Mouse (Mus musculus) MEL (cell line): ENCODE results near the gene Olfr68.

ENCODE experiments used
- CTCF ChIP-seq, 3 experiments: IDR thresholded peaks in 2 of 3; conservative IDR thresholded peaks in 1 of 3; 2 replicates each; pipeline ENCODE4 v1.5.1; 2011 to 2012; ENCODE audit warnings: low read length in 3 of 3, low read depth in 2 of 3, mild to moderate bottlenecking in 2 of 3, improper control_type of control experiment in 1 of 3, inconsistent platforms in 1 of 3, mixed read lengths in 1 of 3, moderate library complexity in 1 of 3; ENCODE audit not compliant: control insufficient read depth in 1 of 3, insufficient read depth in 1 of 3, poor library complexity in 1 of 3, severe bottlenecking in 1 of 3
- ELF1 ChIP-seq: IDR thresholded peaks from 2 replicates; pipeline ENCODE4 v1.6.1; 2014; ENCODE audit warnings: low read depth, mild to moderate bottlenecking, inconsistent platforms, low read length, improper control_type of control experiment, moderate library complexity
- GATA1 ChIP-seq: IDR thresholded peaks from 2 replicates; pipeline ENCODE4 v1.6.1; 2011; ENCODE audit warnings: low read depth, low read length, improper control_type of control experiment
- UBTF ChIP-seq: IDR thresholded peaks from 2 replicates; pipeline ENCODE4 v1.6.1; 2012; ENCODE audit warnings: low read depth, mild to moderate bottlenecking, inconsistent platforms, low read length, improper control_type of control experiment, moderate library complexity, borderline replicate concordance; ENCODE audit not compliant: insufficient read depth
- ZC3H11A ChIP-seq: IDR thresholded peaks from 2 replicates; pipeline ENCODE4 v1.6.1; 2012; ENCODE audit warnings: low read depth, mild to moderate bottlenecking, inconsistent platforms, low read length, improper control_type of control experiment
- ZKSCAN1 ChIP-seq: IDR thresholded peaks from 2 replicates; pipeline ENCODE4 v1.6.1; 2012; ENCODE audit warnings: low read depth, mild to moderate bottlenecking, inconsistent platforms, low read length, improper control_type of control experiment, moderate library complexity

- TF ChIP-seq ZKSCAN1 (no peak), ZC3H11A (0 out of 2 replicates have a peak, but pooled peaks have one; percentile 29), ELF1 (no peak), GATA1 (no peak), CTCF (IDR thresholded peaks at IDR 0.05 in 2 of 3, conservative IDR thresholded peaks at IDR 0.05 in 1 of 3; ENCODE audit: control insufficient read depth in 1 of 3, insufficient read depth in 1 of 3, low read depth in 2 of 3, low read length in 3 of 3, poor library complexity in 1 of 3, severe bottlenecking in 1 of 3) (peak; percentile 34 to 58 (median 46); a peak in 5 of 6 replicates), UBTF (no peak)
Observed at GRCm38 (mm10) chr7:103806856-103807255, 27.4 kb upstream of the Olfr68 start.
